Mouse (Mus musculus): ENCODE measurements around the gene Phldb2. TPM values are rescaled to one million over a fixed set of nuclear protein-coding genes. Genes with fewer than 3 reads are reported as not detected.
A peak's percentile ranks its signal among the peaks of the same experiment; 100 is the strongest.

The Phldb2 gene
- total and polyA plus RNA-seq, 3 experiments = 0.04 TPM; not detected in 2

GRCm38 (mm10) chr16:45758726-45759269 lies 194.6 kb downstream of the Phldb2 start:
- Histone ChIP-seq H3K4me2 (ENCODE audit: insufficient read depth, low read depth, poor library complexity, severe bottlenecking) (no peak overlapping the region), H3K79me2 (replicated peaks; ENCODE audit: control insufficient read depth, extremely low read depth, insufficient read depth, poor library complexity, severe bottlenecking) (no peaks in the 10 kb centered on the region), H3K27me3 (replicated peaks) (no peaks in the 10 kb centered on the region), H3K27ac (ENCODE audit: insufficient read depth, low read depth) (no peak overlapping the region), H3K36me3 (replicated peaks in 1 of 2; ENCODE audit: control insufficient read depth in 1 of 2, insufficient read depth in 1 of 2, low read length in 1 of 2) (no peaks in the 10 kb centered on the region), H3K9me3 (replicated peaks; ENCODE audit: low read length) (no peaks in the 10 kb centered on the region), H3K9ac (ENCODE audit: insufficient read depth, low read depth) (no peak overlapping the region), H3K4me1 (ENCODE audit: control insufficient read depth in 1 of 2, insufficient read depth in 2 of 2) (peaks cover 5 to 16% of the 10 kb centered on the region in 2 experiments), H3K4me3 (replicated peaks in 1 of 3; ENCODE audit: low read depth in 2 of 3, low read length in 2 of 3, poor library complexity in 1 of 3) (no peak overlapping the region)
- dilution Hi-C loops (cut with MboI; ENCODE audit: extremely low pct_ligation_motif_present, extremely low pct_unique_long_range_greater_than_20kb, low sequenced_read_pairs) = no loop called here
- DNase-seq (ENCODE audit: extremely low read depth) = no peak
- TF ChIP-seq ZKSCAN1 (IDR thresholded peaks at IDR 0.05; ENCODE audit: borderline replicate concordance, low read depth, low read length) = no peak
- in situ Hi-C loops (cut with MboI; ENCODE audit: low pct_ligation_motif_present, low pct_unique_long_range_greater_than_20kb, low sequenced_read_pairs) = no loop called here

DNA sequence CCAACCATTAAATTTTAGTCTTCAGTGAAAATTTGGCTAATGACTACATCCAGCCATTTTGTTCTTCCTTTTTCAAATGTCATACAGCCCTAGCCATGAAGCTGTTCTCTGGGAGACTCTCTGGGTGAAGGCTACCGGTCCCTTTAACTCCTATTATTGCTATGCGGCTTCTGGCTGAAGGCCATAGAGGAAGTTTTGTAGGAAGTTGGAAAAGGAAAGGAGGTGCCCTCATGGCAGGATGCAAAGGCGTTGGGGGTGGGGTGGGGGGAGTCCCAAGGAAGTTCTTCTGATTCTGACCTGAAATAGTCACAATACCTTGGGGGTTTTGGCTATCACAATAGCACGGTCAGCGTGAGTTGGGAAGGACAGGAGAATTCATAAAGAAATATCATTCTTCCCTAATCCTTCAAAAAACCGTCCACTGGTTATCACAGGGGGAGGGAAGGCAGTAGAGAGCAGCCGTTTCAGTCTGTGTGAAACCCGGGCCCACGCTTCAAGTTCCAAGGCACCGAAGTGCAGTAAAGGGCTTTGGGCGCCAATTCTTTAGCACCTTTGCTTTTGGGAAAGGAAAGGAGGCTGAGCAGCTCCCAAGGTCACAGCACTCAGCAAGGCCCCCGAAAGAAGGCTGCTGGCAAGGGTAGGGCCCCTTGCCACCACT lies 195.8 kb downstream of the Phldb2 start:
- DNase-seq (ENCODE audit: extremely low read depth) = peak; percentile 18
- H3K36me3 ChIP-seq (replicated peaks in 1 of 2; ENCODE audit: control insufficient read depth in 1 of 2, insufficient read depth in 1 of 2, low read length in 1 of 2) = no peaks in the 10 kb centered on the region
- H3K27me3 ChIP-seq (replicated peaks) = no peaks in the 10 kb centered on the region
- H3K9me3 ChIP-seq (replicated peaks; ENCODE audit: low read length) = no peaks in the 10 kb centered on the region
- H3K4me3 ChIP-seq (replicated peaks in 1 of 3; ENCODE audit: low read depth in 2 of 3, low read length in 2 of 3, poor library complexity in 1 of 3) = no peak overlapping the region
- H3K9ac ChIP-seq (ENCODE audit: insufficient read depth, low read depth) = no peak overlapping the region
- H3K4me1 ChIP-seq (ENCODE audit: control insufficient read depth in 1 of 2, insufficient read depth in 2 of 2) = peaks cover 3 to 13% of the 10 kb centered on the region in 2 experiments; a peak in 2 of 4 replicates
- no peak overlapping the region for H3K27ac ChIP-seq (ENCODE audit: insufficient read depth, low read depth)
- H3K79me2 ChIP-seq (replicated peaks; ENCODE audit: control insufficient read depth, extremely low read depth, insufficient read depth, poor library complexity, severe bottlenecking) = no peaks in the 10 kb centered on the region
- TF ChIP-seq MEF2A (IDR thresholded peaks at IDR 0.05; ENCODE audit: borderline replicate concordance, low read depth, low read length) (no peak), BHLHE40 (IDR thresholded peaks at IDR 0.05; ENCODE audit: low read depth, low read length) (no peak), TBP (conservative IDR thresholded peaks at IDR 0.05; ENCODE audit: low read depth, low read length) (no peak), E2F4 (IDR thresholded peaks at IDR 0.05; ENCODE audit: insufficient replicate concordance, low read depth, low read length) (no peak), UBTF (IDR thresholded peaks at IDR 0.05; ENCODE audit: low read depth, low read length) (no peak), RAD21 (IDR thresholded peaks at IDR 0.05; ENCODE audit: low read depth, low read length) (no peak), JUND (conservative IDR thresholded peaks at IDR 0.05; ENCODE audit: low read depth, low read length) (no peak), ZMIZ1 (IDR thresholded peaks at IDR 0.05; ENCODE audit: low read depth, low read length) (no peak), RCOR1 (conservative IDR thresholded peaks at IDR 0.05; ENCODE audit: low read depth, low read length) (no peak), JUN (IDR thresholded peaks at IDR 0.05; ENCODE audit: insufficient read depth, low read depth, low read length) (no peak), GABPA (IDR thresholded peaks at IDR 0.05; ENCODE audit: insufficient replicate concordance, low read depth, low read length) (no peak), MAFK (IDR thresholded peaks at IDR 0.05; ENCODE audit: insufficient replicate concordance, low read length) (no peak), CHD2 (IDR thresholded peaks at IDR 0.05; ENCODE audit: low read length) (no peak), KAT2A (IDR thresholded peaks at IDR 0.05; ENCODE audit: insufficient replicate concordance, low read length) (no peak), ELF1 (IDR thresholded peaks at IDR 0.05; ENCODE audit: low read depth, low read length) (no peak), MAX (IDR thresholded peaks at IDR 0.05; ENCODE audit: low read length) (no peak), HCFC1 (IDR thresholded peaks at IDR 0.05; ENCODE audit: low read depth, low read length) (no peak), CHD1 (IDR thresholded peaks at IDR 0.05; ENCODE audit: low read depth, low read length) (no peak)
- no peak overlapping the region for H3K4me2 ChIP-seq (ENCODE audit: insufficient read depth, low read depth, poor library complexity, severe bottlenecking)
- dilution Hi-C loops (cut with MboI; ENCODE audit: extremely low pct_ligation_motif_present, extremely low pct_unique_long_range_greater_than_20kb, low sequenced_read_pairs) (no loop called here), in situ Hi-C loops (cut with MboI; ENCODE audit: low pct_ligation_motif_present, low pct_unique_long_range_greater_than_20kb, low sequenced_read_pairs) (no loop called here)
